Mouse (Mus musculus) brown adipose tissue, adult 24 weeks (tissue): ENCODE data around the gene Enox2. TPM values are rescaled to one million over a fixed set of nuclear protein-coding genes. Genes with fewer than 3 reads are reported as not detected.
"Not testable (repeated sequence)": the region's sequence is repeated elsewhere in the genome, so short reads cannot be mapped to it uniquely, and the experiment has no call there.

Experiments
- H3K27ac ChIP-seq: fragments of 200-500 bp; replicated peaks from 2 replicates; pipeline ENCODE4 v1.5.1; 2012; ENCODE audit warnings: low read depth, mild to moderate bottlenecking, low read length
- H3K4me1 ChIP-seq: fragments of 200-500 bp; 2 replicates; pipeline ENCODE4 v1.6.1; 2012; ENCODE audit warnings: low read length, mixed read lengths; ENCODE audit not compliant: control insufficient read depth, insufficient read depth, insufficient read length
- H3K4me3 ChIP-seq: fragments of 200-500 bp; 2 replicates; pipeline ENCODE4 v1.5.1; 2012; ENCODE audit warnings: low read depth, mild to moderate bottlenecking, low read length, moderate library complexity; ENCODE audit not compliant: insufficient read depth
- polyA plus RNA-seq: library from polyadenylated mRNA; stranded (reverse); fragments of >200 nt; gene quantifications from 2 replicates; pipeline ENCODE4 v1.2.4, GENCODE M21; 2012; ENCODE audit not compliant: missing spikeins, insufficient read depth, insufficient read length

Enox2 gene
- polyA plus RNA-seq, 1 experiment = 7.8 TPM

- H3K27ac ChIP-seq = no peak overlapping the region
- H3K4me1 ChIP-seq = peaks cover 2% of the 10 kb centered on the region; the same call in 1 of the 2 replicates
- H3K4me3 ChIP-seq = no peak overlapping the region
Measured at GRCm38 (mm10) chrX:49112412-49112811, 175.6 kb downstream of the Enox2 start.

GRCm38 (mm10) chrX:49100542-49100941 is 187.5 kb downstream of the Enox2 start:
- not testable (repeated sequence) for H3K27ac ChIP-seq, H3K4me3 ChIP-seq, H3K4me1 ChIP-seq

DNA sequence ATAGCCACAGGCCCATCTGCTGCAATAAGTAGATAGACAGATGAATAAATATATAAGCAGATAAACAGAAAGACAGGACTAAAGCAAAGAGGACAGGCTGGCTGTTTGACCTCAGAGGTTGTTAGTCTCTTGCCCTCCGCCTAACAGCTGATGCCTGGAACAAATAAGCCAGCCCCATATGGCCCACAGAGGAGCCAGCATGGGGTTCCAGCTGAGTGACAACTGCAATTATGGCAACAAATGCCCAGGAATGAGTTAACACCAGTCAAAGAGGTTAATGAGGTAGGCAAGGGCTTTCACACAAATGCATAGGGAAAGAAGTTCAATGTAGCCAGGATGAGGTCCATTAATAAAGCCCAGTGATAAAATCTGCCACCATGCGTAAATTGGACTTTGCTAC is 191.8 kb downstream of the Enox2 start:
- Histone ChIP-seq H3K4me3 (no peak overlapping the region), H3K27ac (no peak overlapping the region), H3K4me1 (no peaks in the 10 kb centered on the region)

DNA sequence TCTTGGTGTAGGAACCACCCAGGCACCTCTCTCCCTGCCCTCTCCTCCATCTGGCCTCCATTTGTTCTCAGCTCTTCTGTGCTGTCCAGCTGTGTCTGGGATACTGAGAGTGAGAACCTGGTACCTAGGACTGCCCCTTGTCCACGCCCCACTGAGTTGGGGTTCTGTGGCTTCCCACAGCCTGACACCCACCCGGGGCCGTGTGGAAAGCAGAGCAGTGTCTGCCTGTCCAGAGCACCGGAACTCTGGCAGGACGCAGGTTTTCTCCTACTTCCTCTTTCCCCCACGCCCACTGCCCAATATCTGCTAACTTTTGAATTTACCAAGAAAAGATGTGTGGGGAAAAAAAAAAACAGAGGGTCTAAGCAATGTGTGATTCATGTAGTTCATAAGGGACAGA is 213.0 kb downstream of the Enox2 start:
- Histone ChIP-seq H3K27ac (no peak overlapping the region), H3K4me3 (no peak overlapping the region), H3K4me1 (no peaks in the 10 kb centered on the region)

DNA sequence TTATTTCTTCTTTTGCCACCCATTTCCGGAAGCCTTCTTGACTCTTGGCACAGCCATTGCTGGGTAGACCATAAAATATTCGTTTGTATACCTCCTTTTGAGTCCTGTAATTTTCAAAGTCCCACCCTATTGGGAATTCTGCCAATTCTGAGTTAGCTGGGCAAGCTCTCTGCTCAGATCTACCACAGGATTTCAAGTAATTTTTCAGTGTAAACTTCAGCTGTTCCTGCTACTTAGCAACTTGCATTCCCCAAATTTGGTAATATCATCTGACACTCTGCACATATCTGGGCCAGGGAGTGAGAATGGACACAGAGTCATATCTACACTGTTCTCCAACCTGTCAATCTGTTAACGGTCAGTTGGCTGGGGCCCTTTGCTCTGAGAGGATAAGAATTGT is 214.5 kb downstream of the Enox2 start:
- H3K4me1 ChIP-seq = no peaks in the 10 kb centered on the region
- no peak overlapping the region for H3K4me3 ChIP-seq
- H3K27ac ChIP-seq = no peak overlapping the region

DNA sequence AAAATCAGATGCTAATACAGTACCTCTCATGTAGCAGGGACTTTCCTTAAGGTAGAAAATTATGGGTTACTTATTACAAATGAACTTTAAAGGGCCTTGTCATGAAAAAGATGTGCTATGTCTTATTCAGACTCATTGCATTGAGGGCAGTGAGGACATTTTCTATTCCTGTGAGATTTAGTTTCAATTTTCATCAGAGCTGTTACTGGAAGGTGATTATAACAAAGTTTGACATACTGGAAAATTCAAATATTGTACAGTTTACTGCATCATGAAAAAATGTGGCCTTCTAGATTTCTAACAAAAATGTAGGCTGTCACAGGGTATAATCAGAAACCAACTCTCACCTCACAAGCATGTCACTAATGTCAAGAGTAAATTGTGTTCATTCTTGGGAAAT is 242.9 kb downstream of the Enox2 start:
- H3K4me1 ChIP-seq = no peaks in the 10 kb centered on the region
- no peak overlapping the region for H3K4me3 ChIP-seq
- H3K27ac ChIP-seq = no peak overlapping the region

DNA sequence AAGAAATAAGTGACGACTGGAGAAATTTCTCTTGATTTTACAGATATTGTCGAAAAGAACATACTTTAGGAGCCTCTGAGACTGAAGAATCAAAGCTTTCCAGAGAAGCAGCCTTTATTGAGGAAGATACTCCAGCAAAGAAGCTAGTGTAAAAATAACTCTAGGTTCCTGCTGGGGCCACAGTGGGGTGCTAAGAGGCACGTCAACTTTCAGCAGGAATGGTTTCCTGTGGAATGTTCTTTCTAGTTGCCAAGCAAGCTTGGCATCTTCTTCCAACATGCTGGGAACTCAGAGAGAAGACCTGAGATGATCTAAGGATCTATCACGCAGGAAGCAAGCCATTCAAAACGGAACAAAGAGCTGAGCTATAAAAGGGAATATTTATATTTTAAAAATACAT is 278.3 kb downstream of the Enox2 start:
- Histone ChIP-seq H3K4me1 (no peaks in the 10 kb centered on the region), H3K4me3 (no peak overlapping the region), H3K27ac (no peak overlapping the region)

GRCm38 (mm10) chrX:49005655-49006054 is 282.4 kb downstream of the Enox2 start:
- Histone ChIP-seq H3K4me1 (no peaks in the 10 kb centered on the region), H3K27ac (no peak overlapping the region), H3K4me3 (no peak overlapping the region)

- Histone ChIP-seq H3K27ac (no peak overlapping the region), H3K4me3 (no peak overlapping the region), H3K4me1 (no peaks in the 10 kb centered on the region)
Measured at GRCm38 (mm10) chrX:49002892-49003291, 285.2 kb downstream of the Enox2 start.

- Histone ChIP-seq H3K27ac (no peak overlapping the region), H3K4me1 (no peaks in the 10 kb centered on the region), H3K4me3 (no peak overlapping the region)
Measured at GRCm38 (mm10) chrX:48985653-48986052, 302.4 kb downstream of the Enox2 start.

DNA sequence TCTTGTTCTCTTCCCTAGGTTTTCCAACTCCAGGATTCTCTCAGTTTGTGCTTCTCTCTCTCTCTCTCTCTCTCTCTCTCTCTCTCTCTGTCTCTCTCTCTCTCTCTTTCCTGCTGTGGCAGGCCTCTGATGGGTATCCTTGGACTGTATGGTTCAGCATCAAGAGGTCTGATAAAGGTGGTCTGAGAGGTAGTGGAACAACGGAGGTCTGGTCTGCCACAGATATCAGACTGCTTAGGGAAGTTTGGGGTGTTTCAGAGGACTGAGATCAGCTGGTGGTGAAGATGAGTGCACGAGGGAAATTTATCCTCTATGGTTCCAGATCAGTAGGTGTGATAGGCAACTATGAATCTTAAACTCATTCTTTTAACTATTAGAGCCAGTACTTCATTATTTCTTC is 303.6 kb downstream of the Enox2 start:
- Histone ChIP-seq H3K27ac (no peak overlapping the region), H3K4me3 (no peak overlapping the region), H3K4me1 (no peaks in the 10 kb centered on the region)

Other genes with a start within 250 kb of the Enox2 start
- not detected in 2 replicates for gene Arhgap36, start 175.7 kb upstream of the Enox2 start, polyA plus RNA-seq